Mouse (Mus musculus) MN1 (cell line): ENCODE measurements around the gene Itpkc.

ENCODE experiments used
- DNase-seq: peaks from one replicate; pipeline ENCODE4 v3.0.0-alpha.2; 2016; ENCODE audit warnings: low spot score

Gene Itpkc

DNA sequence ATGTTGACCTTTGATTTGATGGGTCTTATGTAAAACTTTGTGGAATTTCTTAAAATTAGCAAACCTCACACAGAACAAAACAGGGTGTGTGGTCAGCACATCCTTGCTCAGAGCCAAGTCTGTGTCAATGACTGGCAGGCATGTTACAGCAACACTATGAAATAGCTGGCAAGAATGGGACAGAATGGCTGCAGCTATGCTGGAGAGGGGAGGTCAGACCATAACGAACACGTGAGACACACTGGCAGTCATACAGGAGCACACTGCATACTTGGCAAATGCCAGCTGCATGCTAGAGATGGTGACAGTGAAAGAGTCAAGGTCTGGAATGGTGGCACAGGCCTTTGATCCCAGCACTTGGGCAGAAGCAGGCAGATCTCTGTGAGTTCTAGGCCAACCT lies 7.3 kb upstream of the Itpkc start:
- DNase-seq, result no peak

DNA sequence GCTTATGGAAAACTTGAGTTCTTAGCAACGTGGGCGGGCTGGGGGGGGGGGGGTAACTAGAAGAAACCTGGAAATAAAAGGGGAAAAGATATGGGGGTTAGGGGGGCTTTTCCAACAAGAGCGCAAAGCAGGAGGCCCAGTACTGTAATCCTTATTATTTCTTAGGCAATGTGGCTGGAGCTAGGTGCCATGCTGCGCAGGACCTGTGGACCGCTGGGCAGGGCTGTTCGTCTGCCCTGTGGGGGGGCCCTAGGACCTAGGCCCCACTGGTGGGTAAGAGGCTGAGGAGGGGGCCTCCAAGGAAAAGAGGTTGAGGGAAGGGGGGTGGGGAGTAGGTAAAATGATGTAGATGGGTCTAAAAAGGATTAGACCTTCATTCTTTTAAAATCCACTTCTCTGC lies 4.8 kb upstream of the Itpkc start:
- no peak for DNase-seq

- DNase-seq, result peak; percentile 94
These were observed 4.4 kb upstream of the Itpkc start, which contains the start of gene Coq8b for GRCm38 (mm10) chr7:27232781-27233281. Gene Coq8b, plus strand, starts transcription at chr7:27233023.

DNA sequence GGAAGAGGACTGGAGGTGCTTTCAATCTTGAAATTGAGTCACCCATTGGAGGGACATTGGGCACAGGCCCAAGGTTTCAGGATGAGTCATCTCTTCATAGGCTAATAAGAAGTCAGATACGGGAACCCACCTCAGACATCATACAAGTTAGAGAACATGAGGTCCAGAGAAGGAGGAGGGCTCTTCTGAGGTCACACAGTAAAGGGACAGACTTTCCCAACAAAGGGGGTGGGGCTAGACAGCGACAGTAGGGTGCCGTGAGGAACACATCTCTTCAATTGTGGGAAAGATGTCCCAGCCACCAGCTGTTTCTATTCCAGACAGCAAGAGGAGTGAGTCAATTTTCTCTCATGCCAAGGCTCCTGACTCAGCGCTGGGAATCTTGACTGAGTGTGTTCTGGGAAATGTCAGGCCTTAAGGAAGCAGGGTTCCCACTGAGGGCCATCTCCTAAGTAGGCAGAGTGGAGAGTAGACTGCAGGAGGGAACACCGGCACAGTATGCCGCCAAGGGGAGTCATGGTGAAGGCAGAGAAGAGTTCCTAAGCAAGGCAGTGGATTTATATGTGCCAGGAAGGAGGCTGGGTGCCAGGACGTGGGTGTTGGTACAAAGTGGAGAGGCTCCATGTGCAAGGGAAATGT lies 3.4 kb upstream of the Itpkc start:
- peak; percentile 90 for DNase-seq

GRCm38 (mm10) chr7:27230781-27231180 lies 2.3 kb upstream of the Itpkc start:
- no peak for DNase-seq

DNA sequence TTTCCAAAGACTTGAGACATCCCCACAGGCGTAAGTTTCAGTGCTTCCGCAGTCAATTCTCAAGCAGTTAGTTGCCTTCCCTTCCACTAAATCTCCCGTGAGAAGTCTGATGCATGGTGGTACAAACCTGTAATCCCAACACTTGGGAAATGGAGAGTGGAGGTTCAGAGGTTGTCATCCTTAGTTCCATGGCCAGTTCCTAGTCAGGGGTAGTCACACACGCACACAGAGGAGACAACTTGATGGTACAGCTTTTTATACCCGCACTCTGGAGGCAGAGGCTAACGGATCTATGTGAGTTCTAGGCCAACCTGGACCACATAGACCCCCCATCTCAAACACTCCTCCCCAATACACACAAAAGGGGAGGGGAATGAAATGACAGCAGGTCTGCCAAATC lies 404 bp upstream of the Itpkc start:
- no peak for DNase-seq

- DNase-seq, result peak; percentile 37
These were observed 785 bp downstream of the Itpkc start for GRCm38 (mm10) chr7:27227676-27228075.

- no peak for DNase-seq
These were observed 1.2 kb downstream of the Itpkc start for GRCm38 (mm10) chr7:27227276-27227675.

DNA sequence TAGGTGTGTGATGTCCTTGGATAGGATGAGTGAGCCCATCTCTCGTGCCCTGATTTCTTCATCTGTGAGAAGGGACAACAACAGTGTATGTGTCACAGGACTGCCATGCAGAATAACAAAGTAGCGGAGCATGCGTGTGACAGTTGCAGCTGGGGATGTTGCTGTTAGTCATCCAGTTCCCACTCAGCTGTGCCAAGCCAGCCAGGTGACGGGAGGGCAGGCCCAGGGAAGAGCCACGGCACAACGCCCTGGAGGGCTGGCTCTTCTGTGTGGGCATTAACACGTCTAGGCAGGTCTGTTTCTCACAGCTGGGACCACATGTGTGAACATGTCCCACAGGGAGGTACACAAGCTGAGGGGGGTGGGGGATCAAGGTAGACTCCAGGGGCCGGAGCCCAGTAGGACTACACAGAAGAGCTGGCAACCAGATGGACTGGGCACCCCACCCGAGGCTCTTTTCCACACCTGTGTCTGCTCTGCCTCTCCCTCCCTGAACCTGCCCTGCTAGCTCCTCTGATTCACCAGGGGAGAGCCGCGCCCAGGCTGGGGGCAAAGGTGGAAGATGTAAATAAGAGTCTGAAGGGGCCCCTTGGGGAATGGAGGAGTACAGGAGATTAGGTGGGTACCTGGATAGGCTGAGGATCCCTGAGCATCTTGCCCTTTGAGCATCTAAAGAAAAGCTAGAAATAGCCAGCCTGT lies 3.4 kb downstream of the Itpkc start:
- no peak for DNase-seq

DNA sequence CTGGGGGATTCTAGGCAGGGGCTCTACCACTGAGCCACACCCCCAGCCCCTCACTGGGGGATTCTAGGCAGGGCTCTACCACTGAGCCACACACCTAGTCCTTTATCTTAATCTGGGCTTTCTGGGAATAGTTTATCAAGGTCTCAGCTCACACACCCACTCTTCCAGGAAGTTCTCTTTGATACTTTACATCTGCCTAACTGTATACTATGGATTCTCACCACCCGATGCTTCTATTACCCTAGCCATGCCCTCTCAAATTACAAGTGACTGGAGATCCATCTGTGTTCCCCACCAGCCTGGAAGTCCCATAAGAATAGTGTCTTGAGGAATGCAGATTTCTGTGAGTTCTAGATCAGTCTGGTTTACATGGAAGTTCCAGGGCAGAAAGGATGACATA lies 5.9 kb downstream of the Itpkc start:
- DNase-seq, result no peak

GRCm38 (mm10) chr7:27221939-27222338 lies 6.5 kb downstream of the Itpkc start:
- no peak for DNase-seq

- no peak for DNase-seq
These were observed 8.5 kb downstream of the Itpkc start for GRCm38 (mm10) chr7:27219937-27220336.

GRCm38 (mm10) chr7:27218586-27218985 lies 9.9 kb downstream of the Itpkc start:
- peak; percentile 56 for DNase-seq

- DNase-seq, result no peak
These were observed 15.8 kb downstream of the Itpkc start for GRCm38 (mm10) chr7:27212626-27213025.

- no peak for DNase-seq
These were observed 24.6 kb downstream of the Itpkc start for GRCm38 (mm10) chr7:27203730-27204449.

- no peak for DNase-seq
These were observed 29.7 kb downstream of the Itpkc start for GRCm38 (mm10) chr7:27198779-27199178.

- no peak for DNase-seq
These were observed 30.1 kb downstream of the Itpkc start for GRCm38 (mm10) chr7:27198355-27198754.

GRCm38 (mm10) chr7:27197634-27198033 lies 30.8 kb downstream of the Itpkc start:
- no peak for DNase-seq

GRCm38 (mm10) chr7:27197136-27197535 lies 31.3 kb downstream of the Itpkc start:
- DNase-seq, result no peak

DNA sequence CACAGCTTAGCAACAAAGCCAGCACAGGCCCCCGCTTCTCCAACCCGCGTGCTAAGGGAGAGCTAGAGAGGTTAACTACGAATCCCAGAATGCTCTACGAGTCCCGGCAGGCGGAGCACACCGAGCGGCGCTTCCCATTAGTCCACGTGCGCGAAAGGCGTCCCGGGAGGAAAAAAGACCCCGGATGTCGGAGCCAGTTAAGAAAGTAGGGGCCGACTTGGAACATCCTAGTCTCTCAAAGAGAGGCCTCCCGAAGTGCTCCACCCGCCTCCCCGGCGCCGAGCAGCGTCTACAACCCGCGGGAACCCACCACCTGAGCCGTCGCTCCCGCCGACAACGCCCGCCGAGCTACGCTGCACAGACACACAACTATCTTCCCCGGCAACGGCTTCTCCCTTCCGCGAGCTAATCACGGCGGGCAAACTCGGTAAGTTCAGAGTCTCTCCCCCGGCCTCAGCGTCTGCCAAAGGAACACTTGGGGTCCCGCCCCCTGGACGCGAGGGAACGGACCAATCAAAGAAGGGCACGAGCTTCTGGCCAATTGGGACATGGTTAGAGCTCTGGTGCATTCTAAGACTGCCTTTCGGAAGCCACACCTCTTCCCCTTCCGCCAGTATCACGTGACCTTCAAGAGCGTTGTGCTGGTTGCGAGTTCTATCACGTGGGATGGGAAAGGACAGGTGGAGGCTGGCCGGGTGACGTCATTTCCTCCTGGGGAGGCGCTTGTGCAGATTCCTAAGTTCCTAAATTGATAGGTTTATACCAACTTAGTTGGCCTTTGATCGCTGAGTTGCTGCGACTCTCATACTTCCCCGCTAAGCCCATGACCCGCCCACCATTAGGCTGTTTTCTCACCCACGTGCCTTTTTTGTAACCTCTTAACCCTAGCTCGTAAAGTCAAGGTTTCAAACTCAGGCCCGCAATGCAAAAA lies 32.5 kb downstream of the Itpkc start, which contains the start of the genes BC024978 and Snrpa:
Gene BC024978, plus strand, starts transcription at position 101 of the 931 bp plus-strand sequence.
Gene Snrpa, minus strand, starts transcription at position 591 of the 931 bp plus-strand sequence.
- DNase-seq, result peak; percentile 97

GRCm38 (mm10) chr7:27193731-27194130 lies 34.7 kb downstream of the Itpkc start:
- DNase-seq, result no peak

- no peak for DNase-seq
These were observed 36.0 kb downstream of the Itpkc start for GRCm38 (mm10) chr7:27192434-27192833.
